Mouse (Mus musculus) left cerebral cortex, postnatal 14 days (tissue): ENCODE results near the gene Fam131b. TPM values are rescaled to one million over a fixed set of nuclear protein-coding genes. Genes with fewer than 3 reads are reported as not detected.
A peak's percentile ranks its signal among the peaks of the same experiment; 100 is the strongest.

Experiments used
- DNase-seq, 2 experiments: peaks; one replicate each; pipeline ENCODE4 v3.0.0; 2021 to 2022; ENCODE audit warnings: low spot score in 2 of 2, mixed read lengths in 1 of 2
- intact Hi-C: fragments of 180-260 bp; cut with DNase I; formaldehyde crosslinking; loops from one replicate; pipeline ENCODE4 v1.15.1; 2025
- total RNA-seq, 2 experiments: library from RNA; stranded (reverse); gene quantifications; 2 replicates each; pipeline ENCODE4 v1.2.3; 2021

The Fam131b gene
- total RNA-seq, 2 experiments from 2014 or later, result 118 to 121 TPM

DNA sequence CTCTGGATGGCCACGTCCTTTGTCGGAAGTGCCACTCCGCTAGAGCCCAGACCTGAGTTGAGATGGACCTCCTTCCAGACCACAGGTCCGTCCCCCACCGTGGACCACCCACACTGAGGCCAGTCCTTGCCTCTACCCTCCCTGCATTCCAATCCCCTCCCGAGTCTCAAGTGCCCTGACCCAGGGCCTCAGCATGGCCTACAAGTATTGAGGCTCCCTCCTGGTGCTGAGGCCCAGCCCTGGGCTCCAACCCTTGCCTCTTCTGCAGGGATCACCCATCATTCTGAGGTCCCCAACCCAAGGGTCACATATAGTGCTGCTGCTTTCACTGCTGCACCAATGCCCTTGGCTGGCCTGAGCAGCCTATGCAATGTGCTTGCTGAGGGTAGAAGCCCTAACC lies 33.5 kb upstream of the Fam131b start:
- intact Hi-C loops, result no loop called here
- no peak for DNase-seq

- no peak for DNase-seq
- intact Hi-C loops, result no loop called here
Observed at GRCm38 (mm10) chr6:42356913-42357312, 32.5 kb upstream of the Fam131b start.

DNA sequence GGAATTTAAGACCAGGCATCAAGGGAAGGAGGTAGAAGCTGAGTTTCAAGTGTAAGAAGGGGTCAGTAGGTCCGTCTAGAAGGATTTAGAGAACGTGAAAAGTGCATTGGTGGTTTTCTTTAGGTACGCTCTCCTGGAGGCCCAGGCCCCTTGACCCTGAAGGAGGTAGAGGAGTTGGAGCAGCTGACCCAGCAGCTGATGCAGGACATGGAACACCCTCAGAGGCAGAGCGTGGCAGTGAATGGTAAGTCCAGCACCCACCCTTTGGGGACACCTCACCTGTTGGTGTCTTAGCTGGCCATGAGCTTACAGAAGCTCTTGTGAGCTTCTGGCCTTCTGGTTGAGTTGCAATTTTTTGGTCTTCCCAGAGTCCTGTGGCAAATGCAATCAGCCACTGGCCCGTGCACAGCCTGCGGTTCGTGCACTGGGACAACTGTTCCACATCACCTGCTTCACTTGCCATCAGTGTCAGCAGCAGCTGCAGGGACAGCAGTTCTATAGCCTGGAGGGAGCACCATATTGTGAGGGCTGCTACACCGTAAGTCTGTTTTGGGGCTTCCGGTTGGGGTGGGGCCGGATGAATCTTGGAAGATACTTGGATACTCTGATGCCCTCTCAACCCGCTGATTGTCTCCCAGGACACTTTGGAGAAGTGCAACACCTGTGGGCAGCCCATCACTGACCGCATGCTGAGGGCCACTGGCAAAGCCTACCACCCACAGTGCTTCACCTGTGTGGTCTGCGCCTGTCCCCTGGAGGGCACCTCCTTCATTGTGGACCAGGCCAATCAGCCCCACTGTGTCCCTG lies 31.6 kb upstream of the Fam131b start:
- no peak for DNase-seq
- intact Hi-C loops, result no loop called here

DNA sequence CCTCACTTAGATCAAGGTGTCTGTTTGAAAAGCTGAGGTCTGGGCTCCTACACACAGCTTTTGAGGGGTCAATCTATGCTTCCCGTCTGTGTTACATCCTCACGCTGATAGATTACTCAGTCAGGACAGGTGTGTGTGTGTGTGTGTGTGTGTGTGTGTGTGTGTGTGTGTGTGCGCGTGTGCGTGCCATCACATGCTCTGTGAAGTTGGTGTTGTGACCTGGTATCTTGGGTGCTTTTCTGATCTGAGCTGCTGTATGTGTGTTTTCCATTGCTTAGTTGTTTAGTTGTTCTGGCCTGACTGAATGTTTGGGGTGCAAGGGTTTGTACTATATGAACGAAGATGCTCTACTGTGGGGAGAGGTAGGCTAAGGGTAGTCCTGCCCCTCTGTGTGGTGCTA lies 30.9 kb upstream of the Fam131b start:
- no peak for DNase-seq
- intact Hi-C loops, result no loop called here

DNA sequence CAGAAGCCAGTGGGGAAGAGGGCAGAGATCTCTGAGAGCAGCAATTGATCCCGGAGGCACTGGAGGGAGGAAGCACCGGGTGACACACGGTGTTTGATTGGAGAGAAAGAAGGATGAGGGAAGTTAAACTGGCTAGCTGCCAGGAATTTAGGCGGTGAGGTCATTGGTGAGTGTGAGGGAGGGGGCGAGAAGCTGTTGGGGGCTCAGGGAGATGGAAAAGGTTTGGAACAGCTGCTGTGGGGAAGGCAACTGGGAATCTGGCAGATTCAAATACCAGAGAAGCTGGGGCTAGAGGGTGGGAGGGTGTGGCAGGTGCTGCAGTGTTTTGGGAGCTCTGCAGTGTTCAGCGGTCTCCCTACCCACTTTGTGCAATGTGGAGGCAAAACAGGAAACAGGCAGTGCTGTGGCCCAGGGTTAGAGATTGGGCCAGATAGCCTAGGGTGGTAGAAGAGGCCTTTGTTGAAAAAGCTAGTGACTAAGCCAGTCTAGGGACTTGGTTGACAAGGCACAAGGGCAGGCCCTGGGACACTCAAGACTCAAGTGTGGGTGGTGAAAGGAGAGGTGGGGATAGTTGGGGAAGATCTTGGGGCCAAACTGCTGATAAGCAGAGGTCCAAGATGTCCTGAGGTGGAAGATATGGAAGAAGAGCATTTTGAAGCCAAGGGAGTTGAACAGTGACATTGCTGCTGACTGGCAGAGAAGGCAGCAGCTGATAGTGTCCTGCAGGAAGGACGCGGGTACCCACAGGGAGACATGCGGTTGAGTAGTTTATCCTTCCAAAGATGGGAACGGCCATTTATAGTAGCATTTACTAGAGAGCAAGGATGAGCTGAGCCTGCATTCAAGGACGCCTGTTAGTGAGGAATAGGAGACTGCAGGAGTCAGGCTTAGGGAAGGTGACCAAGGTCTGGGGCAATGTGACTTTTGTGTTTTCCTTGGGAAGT lies 29.9 kb upstream of the Fam131b start:
- peak in 1 of 2 experiments; percentile 68 for DNase-seq
- intact Hi-C loops, result no loop called here

DNA sequence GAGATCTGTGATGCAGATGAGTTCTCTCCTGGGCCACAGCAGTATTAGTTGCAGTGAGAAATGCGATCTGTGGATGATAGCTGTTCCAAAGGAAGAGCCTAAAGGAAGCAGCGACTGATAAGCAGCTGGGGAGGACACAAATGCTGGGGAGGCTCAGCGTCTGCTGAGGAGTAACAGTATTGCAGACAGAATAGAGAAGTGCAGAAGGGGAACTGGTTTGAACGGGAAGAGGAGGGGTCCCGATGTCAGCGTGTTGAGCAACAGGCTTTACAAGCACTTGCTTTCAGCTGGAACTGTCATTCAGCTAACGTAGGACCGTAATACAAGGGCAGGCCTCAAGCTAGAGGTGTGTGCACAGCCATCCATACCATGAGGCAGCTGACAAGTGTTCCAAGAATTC lies 28.7 kb upstream of the Fam131b start:
- intact Hi-C loops, result no loop called here
- no peak for DNase-seq

DNA sequence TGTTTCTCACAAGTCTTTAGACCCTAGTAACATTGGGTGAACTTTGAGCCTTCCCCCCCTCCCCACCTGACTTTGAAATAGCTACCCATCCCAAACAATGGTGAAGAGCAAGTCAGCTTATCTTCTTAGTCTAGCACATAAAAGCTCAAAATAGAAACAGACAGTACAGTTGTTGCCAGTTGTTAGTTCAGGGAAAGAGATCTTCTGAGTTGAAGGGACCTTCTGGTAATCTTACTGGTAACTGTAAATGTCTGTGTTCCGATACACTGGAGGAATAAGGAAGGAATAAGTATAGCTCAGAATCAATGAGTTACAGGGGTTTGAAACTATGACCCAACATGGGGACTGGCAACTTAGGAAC lies 28.0 kb upstream of the Fam131b start:
- intact Hi-C loops, result no loop called here
- DNase-seq, result no peak

DNA sequence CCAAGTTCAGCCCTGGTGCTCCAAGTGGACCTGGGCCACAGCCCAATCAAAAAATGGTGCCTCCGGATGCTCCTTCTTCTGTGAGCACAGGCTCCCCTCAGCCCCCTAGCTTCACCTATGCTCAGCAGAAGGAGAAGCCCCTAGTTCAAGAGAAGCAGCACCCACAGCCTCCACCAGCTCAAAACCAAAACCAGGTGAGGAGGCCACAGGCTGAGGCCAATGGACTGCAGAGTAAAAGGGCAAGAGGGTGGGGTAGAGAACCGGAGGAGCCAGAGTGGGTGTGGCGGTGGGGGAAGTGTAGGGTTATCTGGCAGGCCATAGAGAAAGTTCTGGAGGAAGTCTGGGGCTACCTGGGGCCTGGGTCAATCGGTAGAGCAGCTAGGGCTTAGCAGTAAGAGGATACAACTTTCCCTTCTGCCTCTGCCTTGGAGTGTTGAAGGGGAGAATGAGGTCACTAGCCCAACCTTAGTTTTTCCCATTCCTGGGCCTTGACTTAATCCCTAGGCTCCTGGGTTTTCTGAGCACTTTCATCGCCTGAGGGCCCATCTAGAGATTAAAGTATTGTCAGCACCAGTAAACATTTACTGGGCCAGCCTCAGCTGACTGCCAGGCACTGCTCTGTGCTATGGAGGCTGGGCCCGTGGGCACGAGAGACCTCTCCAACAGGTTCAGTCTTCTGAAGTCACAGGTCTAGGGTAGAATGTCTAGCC lies 27.5 kb upstream of the Fam131b start:
- intact Hi-C loops, result no loop called here
- no peak for DNase-seq

DNA sequence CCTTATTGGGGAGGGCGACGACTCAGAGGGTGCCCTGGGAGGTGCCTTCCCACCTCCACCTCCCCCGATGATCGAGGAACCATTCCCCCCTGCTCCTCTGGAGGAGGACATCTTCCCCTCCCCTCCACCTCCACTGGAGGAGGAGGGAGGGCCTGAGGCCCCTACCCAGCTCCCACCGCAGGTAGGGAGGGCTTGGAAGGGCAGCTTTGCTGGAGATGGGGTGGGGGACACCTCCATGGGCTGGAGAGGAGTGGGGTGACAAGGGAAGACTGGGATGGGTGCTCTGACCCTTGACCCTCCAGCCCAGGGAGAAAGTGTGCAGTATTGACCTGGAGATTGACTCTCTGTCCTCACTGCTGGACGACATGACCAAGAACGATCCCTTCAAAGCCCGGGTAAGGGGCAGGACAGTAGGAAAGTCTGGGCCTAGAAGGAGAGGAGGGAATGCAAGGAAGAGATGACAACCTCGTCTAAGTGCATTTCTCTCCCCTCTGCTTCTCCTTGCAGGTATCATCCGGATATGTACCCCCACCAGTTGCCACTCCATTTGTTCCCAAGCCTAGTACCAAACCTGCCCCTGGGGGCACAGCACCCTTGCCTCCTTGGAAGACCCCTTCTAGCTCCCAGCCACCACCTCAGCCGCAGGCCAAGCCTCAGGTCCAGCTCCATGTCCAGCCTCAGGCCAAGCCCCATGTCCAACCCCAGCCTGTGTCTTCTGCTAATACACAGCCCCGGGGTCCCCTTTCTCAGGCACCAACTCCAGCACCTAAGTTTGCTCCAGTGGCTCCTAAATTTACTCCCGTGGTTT lies 26.7 kb upstream of the Fam131b start:
- DNase-seq, result no peak

DNA sequence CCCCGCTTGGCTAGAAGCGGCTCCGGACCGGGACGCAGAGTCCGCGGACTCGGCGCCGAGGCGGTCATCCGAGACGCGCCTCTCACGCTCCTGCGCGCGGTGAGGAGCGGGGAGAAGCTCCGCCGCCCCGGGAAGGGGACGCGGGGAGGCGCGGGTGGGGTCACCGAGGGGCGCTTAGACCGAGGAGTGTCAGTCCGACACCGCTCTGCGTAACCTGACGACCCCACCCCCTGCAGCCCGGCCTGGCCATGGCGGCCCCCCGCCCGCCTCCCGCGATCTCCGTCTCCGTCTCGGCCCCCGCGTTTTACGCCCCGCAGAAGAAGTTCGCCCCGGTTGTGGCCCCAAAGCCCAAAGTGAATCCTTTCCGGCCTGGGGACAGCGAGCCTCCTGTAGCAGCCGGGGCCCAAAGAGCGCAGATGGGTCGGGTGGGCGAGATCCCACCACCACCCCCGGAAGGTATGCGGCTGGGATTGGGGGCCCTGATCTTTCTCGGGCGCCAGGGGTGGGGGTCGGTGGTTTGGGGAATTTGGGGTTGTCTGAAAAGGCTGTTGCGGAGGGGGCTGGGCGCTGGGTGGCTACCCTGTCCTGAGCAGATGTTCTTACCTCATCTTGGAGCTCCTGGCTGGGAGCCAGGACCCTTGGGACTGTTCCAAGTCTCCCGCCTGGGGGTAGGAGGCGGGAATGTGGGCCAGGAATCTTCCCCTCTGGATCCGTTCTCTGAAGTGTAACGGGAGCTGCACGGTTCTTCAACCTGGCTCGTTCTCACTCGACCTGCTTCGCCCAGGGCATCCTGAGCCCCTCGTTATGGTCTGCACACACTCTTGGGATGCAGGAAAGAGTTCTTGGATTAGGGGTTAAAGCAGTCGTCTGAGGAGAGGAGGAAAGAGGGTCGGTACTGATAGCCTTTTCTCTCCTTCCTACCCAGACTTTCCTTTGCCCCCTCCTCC lies 25.9 kb upstream of the Fam131b start:
- intact Hi-C loops, result no loop called here
- DNase-seq, result peak; percentile 71 to 74

More for the DNA sequence above, 26.7 kb upstream of the Fam131b start:
- intact Hi-C loops, result no loop called here

DNA sequence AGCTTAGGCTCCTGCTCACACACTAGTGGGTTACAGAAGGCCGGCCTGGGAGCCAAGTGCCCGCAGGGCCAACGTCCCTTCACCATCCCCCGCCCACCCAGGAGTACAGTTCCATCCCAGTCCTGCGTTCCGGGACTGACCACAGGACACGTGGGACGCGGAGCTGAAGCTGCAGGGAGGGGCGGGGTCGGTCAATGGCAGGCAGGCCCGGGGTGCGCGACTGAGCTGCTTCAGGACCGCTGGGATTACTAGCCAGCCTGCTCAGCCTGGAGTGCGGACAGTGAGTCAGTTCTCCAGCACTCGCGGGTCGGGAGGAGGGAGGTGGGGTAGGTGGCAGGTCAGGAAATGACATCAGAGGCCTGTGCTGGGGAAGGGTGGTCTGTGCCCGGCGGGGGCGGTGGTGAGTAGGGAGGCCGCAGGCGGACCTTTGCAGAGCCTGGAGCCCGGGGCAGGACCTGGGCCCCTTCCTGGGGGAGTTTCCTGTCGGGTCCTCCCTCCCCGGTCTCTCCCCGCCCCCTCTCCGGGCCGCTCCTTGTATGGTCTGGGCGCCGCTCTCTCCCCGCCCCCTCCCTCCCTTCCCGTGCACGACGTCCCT lies 25.1 kb upstream of the Fam131b start, which contains the start of gene Zyx:
Zyx (plus strand) TSS at position 205 of the 595 bp plus-strand sequence.
- intact Hi-C loops, result loop anchor here (2.0 to 5.0 kb wide), 2 partner anchors 25 to 33 kb away; partner anchors contain the start of gene Fam131b
- DNase-seq, result peak; percentile 78 to 83

DNA sequence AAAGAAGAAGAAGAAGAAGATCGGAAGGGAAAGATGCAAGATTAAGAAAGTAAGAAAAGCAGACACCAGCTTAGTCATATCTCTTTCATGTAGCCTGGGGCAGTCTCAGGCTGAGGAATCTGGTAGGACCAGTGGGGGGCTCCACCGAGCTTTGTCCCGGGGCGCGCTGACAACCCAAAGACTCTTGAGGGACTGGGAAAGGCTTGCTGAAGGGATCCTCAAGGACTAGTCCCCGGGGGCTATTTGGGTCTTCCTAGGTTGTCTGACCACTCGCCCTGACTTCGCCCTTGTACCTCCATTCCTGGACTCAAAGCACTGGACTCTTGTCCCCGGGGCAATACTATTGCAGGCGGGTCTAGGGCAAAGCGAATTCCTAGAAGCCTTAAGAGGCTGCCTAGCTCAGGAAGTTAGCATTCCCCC lies 24.6 kb upstream of the Fam131b start:
- DNase-seq, result peak; percentile 63 to 69
- intact Hi-C loops, result loop anchor here (2.0 to 5.0 kb wide), 2 partner anchors 24 to 33 kb away; partner anchors contain the start of gene Fam131b

GRCm38 (mm10) chr6:42348281-42349005 lies 24.0 kb upstream of the Fam131b start:
- intact Hi-C loops, result loop anchor here (2.0 to 5.0 kb wide), 2 partner anchors 24 to 34 kb away; partner anchors contain the start of gene Fam131b
- no peak for DNase-seq

DNA sequence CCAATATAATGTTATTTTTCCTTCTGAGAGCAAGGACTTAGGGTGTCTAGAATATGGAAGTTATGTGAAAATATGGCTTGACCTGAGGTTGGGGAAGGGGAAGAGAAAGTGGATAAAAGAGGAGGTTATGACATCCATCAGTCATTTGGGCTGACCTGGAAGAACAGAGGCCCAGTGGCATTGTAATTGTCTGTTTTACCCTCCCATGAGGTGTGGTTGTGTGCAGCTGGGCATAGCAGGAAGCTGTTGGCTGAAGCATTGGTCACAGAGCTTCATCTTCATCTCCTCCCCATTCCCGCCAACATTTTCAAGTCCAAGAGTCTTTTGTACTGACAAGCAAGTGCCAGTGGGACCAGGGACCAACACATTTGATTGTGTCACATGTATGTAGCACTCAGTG lies 19.8 kb upstream of the Fam131b start:
- DNase-seq, result no peak
- intact Hi-C loops, result no loop called here

- no peak for DNase-seq
- intact Hi-C loops, result no loop called here
Observed at GRCm38 (mm10) chr6:42343361-42344120, 19.1 kb upstream of the Fam131b start.

DNA sequence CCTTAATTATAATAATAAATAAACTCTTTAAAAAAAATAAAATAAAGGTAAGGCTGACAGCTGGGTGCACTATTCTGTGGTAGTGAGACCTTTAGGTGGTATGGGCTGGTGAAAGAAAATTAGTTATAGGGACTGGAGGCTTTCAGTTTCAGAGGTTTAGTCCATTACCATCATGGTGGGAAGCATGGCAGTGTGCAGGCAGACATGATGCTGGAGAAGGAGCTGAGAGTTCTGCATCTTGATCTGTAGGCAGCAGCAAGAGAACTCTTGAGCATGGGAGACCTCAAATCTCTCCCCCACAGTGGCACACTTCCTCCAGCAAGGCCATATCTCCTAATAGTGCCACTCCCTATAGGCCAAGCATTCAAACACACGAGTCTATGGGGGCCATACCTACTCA lies 17.7 kb upstream of the Fam131b start:
- intact Hi-C loops, result no loop called here
- no peak for DNase-seq
